Mouse (Mus musculus) heart, embryonic 14.5 days (tissue): ENCODE data around the gene Tmem120b. TPM values are rescaled to one million over a fixed set of nuclear protein-coding genes. Genes with fewer than 3 reads are reported as not detected.
A peak's percentile ranks its signal among the peaks of the same experiment; 100 is the strongest.

ENCODE experiments used
- ATAC-seq: fragments of 200-750 bp; cut with Nextera tagmentation; 2 replicates; pipeline ENCODE4 v1.8.0; 2017; ENCODE audit warnings: low read depth, moderate TSS enrichment; ENCODE audit not compliant: insufficient number of reproducible peaks, insufficient read depth, low FRiP score
- H3K27ac ChIP-seq, 2 experiments: fragments of 200-500 bp in 1 of 2; fragments of 300-500 bp in 1 of 2; sonication (generic) in 1 of 2; replicated peaks in 1 of 2; 2 replicates each; pipeline ENCODE4 v1.5.1; 2012 to 2014; ENCODE audit warnings: low read depth in 2 of 2, low read length in 2 of 2, control low read depth in 1 of 2, mild to moderate bottlenecking in 1 of 2, mixed read lengths in 1 of 2; ENCODE audit not compliant: control insufficient read depth in 1 of 2, insufficient read depth in 1 of 2
- H3K27me3 ChIP-seq: fragments of 300-500 bp; sonication (generic); 2 replicates; pipeline ENCODE4 v1.6.1; 2014; ENCODE audit warnings: mild to moderate bottlenecking, low read length, control low read depth; ENCODE audit not compliant: control insufficient read depth, insufficient read depth
- H3K36me3 ChIP-seq: fragments of 300-500 bp; sonication (generic); 2 replicates; pipeline ENCODE4 v1.6.1; 2014; ENCODE audit warnings: mild to moderate bottlenecking, control low read depth, low read length, mixed read lengths; ENCODE audit not compliant: control insufficient read depth, insufficient read depth
- H3K4me1 ChIP-seq, 2 experiments: fragments of 200-500 bp in 1 of 2; fragments of 300-500 bp in 1 of 2; sonication (generic) in 1 of 2; 2 replicates each; pipeline ENCODE4 v1.6.1; 2012 to 2014; ENCODE audit warnings: low read length in 2 of 2, control low read depth in 1 of 2, mixed read lengths in 1 of 2; ENCODE audit not compliant: control insufficient read depth in 2 of 2, insufficient read depth in 2 of 2
- H3K4me2 ChIP-seq: fragments of 300-500 bp; sonication (generic); 2 replicates; pipeline ENCODE4 v1.6.1; 2014; ENCODE audit warnings: mild to moderate bottlenecking, low read length
- H3K4me3 ChIP-seq, 2 experiments: fragments of 200-500 bp in 1 of 2; fragments of 300-500 bp in 1 of 2; sonication (generic) in 1 of 2; 2 replicates each; pipeline ENCODE4 v1.5.1; 2012 to 2014; ENCODE audit warnings: low read length in 2 of 2, mild to moderate bottlenecking in 2 of 2, control low read depth in 1 of 2, low read depth in 1 of 2, moderate library complexity in 1 of 2; ENCODE audit not compliant: control insufficient read depth in 1 of 2, insufficient read depth in 1 of 2
- H3K9ac ChIP-seq: fragments of 300-500 bp; sonication (generic); 2 replicates; pipeline ENCODE4 v1.6.1; 2014; ENCODE audit warnings: mild to moderate bottlenecking, low read length
- H3K9me3 ChIP-seq: fragments of 300-500 bp; sonication (generic); 2 replicates; pipeline ENCODE4 v1.6.1; 2016; ENCODE audit warnings: low read length, control low read depth; ENCODE audit not compliant: control insufficient read depth
- WGBS: fragments of 180-500 bp; shearing (Covaris S2); extraction: QIAGEN DNeasy Blood & Tissue Kit; methylation state at CpG from one replicate; pipeline ENCODE4 v1.1.7; 2014; 5-methylcytosine and 5-hydroxymethylcytosine counted together
- polyA plus RNA-seq: library from polyadenylated mRNA; unstranded; fragments of >200 nt; fragmentation: Nextera tagmentation; extraction: Ambion mirVana; gene quantifications from 2 replicates; pipeline ENCODE4 v1.2.1, GENCODE M21; 2014

Gene Tmem120b
- polyA plus RNA-seq, 1 experiment from 2014 or later = 11.3 TPM

- no peak overlapping the region for H3K4me2 ChIP-seq
- H3K27ac ChIP-seq = no peak overlapping the region
- no peak overlapping the region for H3K4me3 ChIP-seq
- no peaks in the 10 kb centered on the region for H3K27me3 ChIP-seq
- H3K4me1 ChIP-seq = peaks cover 2 to 4% of the 10 kb centered on the region in 2 experiments; a peak in 1 of 4 replicates
- 80% methylated on average over 9 of the region's 9 CpGs for WGBS
- ATAC-seq = no peak
- H3K36me3 ChIP-seq = no peaks in the 10 kb centered on the region
- no peaks in the 10 kb centered on the region for H3K9me3 ChIP-seq
- no peak overlapping the region for H3K9ac ChIP-seq
Measured at GRCm38 (mm10) chr5:123050918-123051317, 17.3 kb upstream of the Tmem120b start.

- Histone ChIP-seq H3K4me1 (peaks cover 2 to 4% of the 10 kb centered on the region in 2 experiments; a peak in 1 of 4 replicates), H3K9me3 (no peaks in the 10 kb centered on the region), H3K4me2 (no peak overlapping the region), H3K27me3 (no peaks in the 10 kb centered on the region), H3K36me3 (no peaks in the 10 kb centered on the region), H3K9ac (no peak overlapping the region), H3K27ac (no peak overlapping the region), H3K4me3 (no peak overlapping the region)
- no peak for ATAC-seq
- 76% methylated on average over 5 of the region's 5 CpGs for WGBS
Measured at GRCm38 (mm10) chr5:123051736-123052135, 16.5 kb upstream of the Tmem120b start.

GRCm38 (mm10) chr5:123057366-123058250 lies 10.6 kb upstream of the Tmem120b start:
- H3K27ac ChIP-seq = peak overlapping the region; percentile 57 to 88
- no peaks in the 10 kb centered on the region for H3K36me3 ChIP-seq
- peak overlapping the region; percentile 70 for H3K9ac ChIP-seq
- H3K4me2 ChIP-seq = peak overlapping the region; percentile 71
- peak; percentile 96 for ATAC-seq
- no peaks in the 10 kb centered on the region for H3K9me3 ChIP-seq
- H3K27me3 ChIP-seq = no peaks in the 10 kb centered on the region
- 7% methylated on average over 48 of the region's 48 CpGs for WGBS
- H3K4me1 ChIP-seq = peaks cover 10% of the 10 kb centered on the region in 2 experiments
- H3K4me3 ChIP-seq = peak overlapping the region; percentile 44 to 49

GRCm38 (mm10) chr5:123058251-123059102 lies 9.7 kb upstream of the Tmem120b start:
- Histone ChIP-seq H3K27me3 (no peaks in the 10 kb centered on the region), H3K9ac (peak overlapping the region; percentile 70), H3K4me3 (peak overlapping the region; percentile 44 to 49), H3K4me1 (peaks cover 10% of the 10 kb centered on the region in 2 experiments), H3K4me2 (peak overlapping the region; percentile 71), H3K27ac (peak overlapping the region; percentile 57 to 88), H3K9me3 (no peaks in the 10 kb centered on the region), H3K36me3 (no peaks in the 10 kb centered on the region)
- no peak for ATAC-seq
- WGBS = 35% methylated on average over 16 of the region's 16 CpGs

GRCm38 (mm10) chr5:123059757-123060520 lies 8.3 kb upstream of the Tmem120b start:
- Histone ChIP-seq H3K4me1 (peaks cover 10% of the 10 kb centered on the region in 2 experiments), H3K9ac (peak overlapping the region; percentile 50), H3K27me3 (no peaks in the 10 kb centered on the region), H3K27ac (peak overlapping the region; percentile 88 to 96), H3K4me3 (peak overlapping the region; percentile 15 to 27), H3K4me2 (peak overlapping the region; percentile 57), H3K36me3 (no peaks in the 10 kb centered on the region), H3K9me3 (no peaks in the 10 kb centered on the region)
- ATAC-seq = peak; percentile 34; the same call in 1 of the 2 replicates
- 8% methylated on average over 14 of the region's 14 CpGs for WGBS

GRCm38 (mm10) chr5:123060706-123061401 lies 7.4 kb upstream of the Tmem120b start:
- H3K4me1 ChIP-seq = peaks cover 10% of the 10 kb centered on the region in 2 experiments

More at GRCm38 (mm10) chr5:123060706-123061401, 7.4 kb upstream of the Tmem120b start:
- H3K27ac ChIP-seq = peak overlapping the region; percentile 88 to 96
- H3K4me2 ChIP-seq = peak overlapping the region; percentile 57
- peak overlapping the region in 1 of 2 experiments; percentile 15; a peak in 2 of 4 replicates for H3K4me3 ChIP-seq
- ATAC-seq = no peak
- peak overlapping the region; percentile 50 for H3K9ac ChIP-seq
- H3K36me3 ChIP-seq = no peaks in the 10 kb centered on the region
- no peaks in the 10 kb centered on the region for H3K27me3 ChIP-seq
- H3K9me3 ChIP-seq = no peaks in the 10 kb centered on the region
- 48% methylated on average over 9 of the region's 9 CpGs for WGBS
